Mouse (Mus musculus): ENCODE data around the gene Uap1. TPM values are rescaled to one million over a fixed set of nuclear protein-coding genes. Genes with fewer than 3 reads are reported as not detected.

Uap1 gene
- polyA plus RNA-seq, 1 experiment from 2014 or later, result 71.4 TPM

- H3K27ac ChIP-seq (replicated peaks; ENCODE audit: low read depth, low read length), result no peak overlapping the region
- no peaks in the 10 kb centered on the region for H3K4me1 ChIP-seq (ENCODE audit: control insufficient read depth, insufficient read depth, low read length)
- H3K27me3 ChIP-seq (ENCODE audit: control insufficient read depth, insufficient read depth, low read length), result no peaks in the 10 kb centered on the region
- H3K9ac ChIP-seq (replicated peaks; ENCODE audit: low read length), result no peak overlapping the region
- no peaks in the 10 kb centered on the region for H3K9me3 ChIP-seq (replicated peaks; ENCODE audit: control insufficient read depth, low read length)
- no peak overlapping the region for H3K4me2 ChIP-seq (ENCODE audit: low read depth, low read length)
- no peaks in the 10 kb centered on the region for H3K36me3 ChIP-seq (replicated peaks; ENCODE audit: control insufficient read depth, insufficient read depth, low read depth, low read length)
- H3K4me3 ChIP-seq (ENCODE audit: low read depth, low read length), result no peak overlapping the region
- WGBS, result 92% methylated on average over 3 of the region's 3 CpGs
- ATAC-seq (replicated peaks; ENCODE audit: insufficient number of reproducible peaks, low FRiP score, low TSS enrichment, low read depth) (no peak), DNase-seq (ENCODE audit: low spot score) (no peak)
Observed at GRCm38 (mm10) chr1:170163398-170163943, 11.3 kb downstream of the Uap1 start.

GRCm38 (mm10) chr1:170161852-170162251 is 12.9 kb downstream of the Uap1 start:
- Histone ChIP-seq H3K36me3 (replicated peaks; ENCODE audit: control insufficient read depth, insufficient read depth, low read depth, low read length) (peaks cover under 1% of the 10 kb centered on the region; the same call in 1 of the 2 replicates), H3K9ac (replicated peaks; ENCODE audit: low read length) (no peak overlapping the region), H3K27ac (replicated peaks; ENCODE audit: low read depth, low read length) (no peak overlapping the region), H3K9me3 (replicated peaks; ENCODE audit: control insufficient read depth, low read length) (no peaks in the 10 kb centered on the region), H3K4me3 (ENCODE audit: low read depth, low read length) (no peak overlapping the region), H3K4me2 (ENCODE audit: low read depth, low read length) (no peak overlapping the region), H3K27me3 (ENCODE audit: control insufficient read depth, insufficient read depth, low read length) (no peaks in the 10 kb centered on the region), H3K4me1 (ENCODE audit: control insufficient read depth, insufficient read depth, low read length) (no peaks in the 10 kb centered on the region)
- ATAC-seq (replicated peaks; ENCODE audit: insufficient number of reproducible peaks, low FRiP score, low TSS enrichment, low read depth) (no peak), DNase-seq (ENCODE audit: low spot score) (no peak)
- 88% methylated on average over 6 of the region's 6 CpGs for WGBS

- DNase-seq (ENCODE audit: low spot score) (no peak), ATAC-seq (replicated peaks; ENCODE audit: insufficient number of reproducible peaks, low FRiP score, low TSS enrichment, low read depth) (no peak)
- H3K36me3 ChIP-seq (replicated peaks; ENCODE audit: control insufficient read depth, insufficient read depth, low read depth, low read length), result peaks cover 2% of the 10 kb centered on the region; the same call in 1 of the 2 replicates
Observed at GRCm38 (mm10) chr1:170160397-170160938, 14.3 kb downstream of the Uap1 start.

GRCm38 (mm10) chr1:170159707-170160106 is 15.1 kb downstream of the Uap1 start:
- DNase-seq (ENCODE audit: low spot score) (no peak), ATAC-seq (replicated peaks; ENCODE audit: insufficient number of reproducible peaks, low FRiP score, low TSS enrichment, low read depth) (no peak)
- 93% methylated on average over 2 of the region's 2 CpGs for WGBS
- Histone ChIP-seq H3K27ac (replicated peaks; ENCODE audit: low read depth, low read length) (no peak overlapping the region), H3K4me1 (ENCODE audit: control insufficient read depth, insufficient read depth, low read length) (no peaks in the 10 kb centered on the region), H3K4me2 (ENCODE audit: low read depth, low read length) (no peak overlapping the region), H3K9me3 (replicated peaks; ENCODE audit: control insufficient read depth, low read length) (no peaks in the 10 kb centered on the region), H3K36me3 (replicated peaks; ENCODE audit: control insufficient read depth, insufficient read depth, low read depth, low read length) (peaks cover 2% of the 10 kb centered on the region; the same call in 1 of the 2 replicates), H3K9ac (replicated peaks; ENCODE audit: low read length) (no peak overlapping the region), H3K27me3 (ENCODE audit: control insufficient read depth, insufficient read depth, low read length) (no peaks in the 10 kb centered on the region), H3K4me3 (ENCODE audit: low read depth, low read length) (no peak overlapping the region)

More at GRCm38 (mm10) chr1:170160397-170160938, 14.3 kb downstream of the Uap1 start:
- H3K27ac ChIP-seq (replicated peaks; ENCODE audit: low read depth, low read length), result no peak overlapping the region
- no peak overlapping the region for H3K4me2 ChIP-seq (ENCODE audit: low read depth, low read length)
- 65% methylated on average over 3 of the region's 3 CpGs for WGBS
- no peak overlapping the region for H3K9ac ChIP-seq (replicated peaks; ENCODE audit: low read length)
- H3K4me1 ChIP-seq (ENCODE audit: control insufficient read depth, insufficient read depth, low read length), result no peaks in the 10 kb centered on the region
- H3K27me3 ChIP-seq (ENCODE audit: control insufficient read depth, insufficient read depth, low read length), result no peaks in the 10 kb centered on the region
- H3K9me3 ChIP-seq (replicated peaks; ENCODE audit: control insufficient read depth, low read length), result no peaks in the 10 kb centered on the region
- H3K4me3 ChIP-seq (ENCODE audit: low read depth, low read length), result no peak overlapping the region

GRCm38 (mm10) chr1:170155761-170156160 is 19.0 kb downstream of the Uap1 start:
- 93% methylated on average over 5 of the region's 5 CpGs for WGBS
- no peak for ATAC-seq (replicated peaks; ENCODE audit: insufficient number of reproducible peaks, low FRiP score, low TSS enrichment, low read depth)
- peaks cover 2% of the 10 kb centered on the region; the same call in 1 of the 2 replicates for H3K36me3 ChIP-seq (replicated peaks; ENCODE audit: control insufficient read depth, insufficient read depth, low read depth, low read length)

GRCm38 (mm10) chr1:170155298-170155697 is 19.5 kb downstream of the Uap1 start:
- Histone ChIP-seq H3K27ac (replicated peaks; ENCODE audit: low read depth, low read length) (no peak overlapping the region), H3K4me3 (ENCODE audit: low read depth, low read length) (no peak overlapping the region), H3K4me1 (ENCODE audit: control insufficient read depth, insufficient read depth, low read length) (no peaks in the 10 kb centered on the region), H3K9ac (replicated peaks; ENCODE audit: low read length) (no peak overlapping the region), H3K9me3 (replicated peaks; ENCODE audit: control insufficient read depth, low read length) (no peaks in the 10 kb centered on the region), H3K36me3 (replicated peaks; ENCODE audit: control insufficient read depth, insufficient read depth, low read depth, low read length) (peaks cover 2% of the 10 kb centered on the region; the same call in 1 of the 2 replicates), H3K4me2 (ENCODE audit: low read depth, low read length) (no peak overlapping the region), H3K27me3 (ENCODE audit: control insufficient read depth, insufficient read depth, low read length) (no peaks in the 10 kb centered on the region)
- WGBS, result 74% methylated on average over 2 of the region's 2 CpGs
- ATAC-seq (replicated peaks; ENCODE audit: insufficient number of reproducible peaks, low FRiP score, low TSS enrichment, low read depth), result no peak
- no peak for DNase-seq (ENCODE audit: low spot score)

More at GRCm38 (mm10) chr1:170155761-170156160, 19.0 kb downstream of the Uap1 start:
- no peaks in the 10 kb centered on the region for H3K27me3 ChIP-seq (ENCODE audit: control insufficient read depth, insufficient read depth, low read length)
- H3K9ac ChIP-seq (replicated peaks; ENCODE audit: low read length), result no peak overlapping the region
- no peak overlapping the region for H3K4me3 ChIP-seq (ENCODE audit: low read depth, low read length)
- H3K9me3 ChIP-seq (replicated peaks; ENCODE audit: control insufficient read depth, low read length), result no peaks in the 10 kb centered on the region
- H3K27ac ChIP-seq (replicated peaks; ENCODE audit: low read depth, low read length), result no peak overlapping the region
- no peak for DNase-seq (ENCODE audit: low spot score)
- H3K4me1 ChIP-seq (ENCODE audit: control insufficient read depth, insufficient read depth, low read length), result no peaks in the 10 kb centered on the region
- no peak overlapping the region for H3K4me2 ChIP-seq (ENCODE audit: low read depth, low read length)

- Histone ChIP-seq H3K4me1 (ENCODE audit: control insufficient read depth, insufficient read depth, low read length) (no peaks in the 10 kb centered on the region), H3K4me3 (ENCODE audit: low read depth, low read length) (no peak overlapping the region), H3K36me3 (replicated peaks; ENCODE audit: control insufficient read depth, insufficient read depth, low read depth, low read length) (peaks cover 2% of the 10 kb centered on the region; the same call in 1 of the 2 replicates), H3K9me3 (replicated peaks; ENCODE audit: control insufficient read depth, low read length) (no peaks in the 10 kb centered on the region), H3K27ac (replicated peaks; ENCODE audit: low read depth, low read length) (no peak overlapping the region), H3K4me2 (ENCODE audit: low read depth, low read length) (no peak overlapping the region), H3K27me3 (ENCODE audit: control insufficient read depth, insufficient read depth, low read length) (no peaks in the 10 kb centered on the region), H3K9ac (replicated peaks; ENCODE audit: low read length) (no peak overlapping the region)
- DNase-seq (ENCODE audit: low spot score), result no peak
- WGBS, result 86% methylated on average over 8 of the region's 8 CpGs
- no peak for ATAC-seq (replicated peaks; ENCODE audit: insufficient number of reproducible peaks, low FRiP score, low TSS enrichment, low read depth)
Observed at GRCm38 (mm10) chr1:170153986-170154385, 20.8 kb downstream of the Uap1 start.

- no peak overlapping the region for H3K4me3 ChIP-seq (ENCODE audit: low read depth, low read length)
- no peak for DNase-seq (ENCODE audit: low spot score)
- WGBS, result 86% methylated on average over 2 of the region's 2 CpGs
- H3K4me2 ChIP-seq (ENCODE audit: low read depth, low read length), result no peak overlapping the region
- H3K9me3 ChIP-seq (replicated peaks; ENCODE audit: control insufficient read depth, low read length), result no peaks in the 10 kb centered on the region
- H3K27me3 ChIP-seq (ENCODE audit: control insufficient read depth, insufficient read depth, low read length), result no peaks in the 10 kb centered on the region
- H3K4me1 ChIP-seq (ENCODE audit: control insufficient read depth, insufficient read depth, low read length), result no peaks in the 10 kb centered on the region
- H3K9ac ChIP-seq (replicated peaks; ENCODE audit: low read length), result no peak overlapping the region
- H3K27ac ChIP-seq (replicated peaks; ENCODE audit: low read depth, low read length), result no peak overlapping the region
- H3K36me3 ChIP-seq (replicated peaks; ENCODE audit: control insufficient read depth, insufficient read depth, low read depth, low read length), result peaks cover 2% of the 10 kb centered on the region; the same call in 1 of the 2 replicates
- ATAC-seq (replicated peaks; ENCODE audit: insufficient number of reproducible peaks, low FRiP score, low TSS enrichment, low read depth), result no peak
Observed at GRCm38 (mm10) chr1:170152552-170152951, 22.2 kb downstream of the Uap1 start.
